Mouse (Mus musculus) mouse trophoblast stem cell (cell line): ENCODE measurements around the gene Hist1h2ad.
"Not testable (repeated sequence)": the region's sequence is repeated elsewhere in the genome, so short reads cannot be mapped to it uniquely, and the experiment has no call there.

ENCODE experiments used
- in situ Hi-C, 2 experiments: fragments of 300-500 bp; cut with MseI, MboI; formaldehyde crosslinking; loops; 2 replicates in 1 of 2; 3 replicates in 1 of 2; pipeline ENCODE4 v1.15.1; 2025

Gene Hist1h2ad

GRCm38 (mm10) chr13:23573898-23574524 lies at the start of gene Hist1h2ad, which contains the start of gene Hist1h2bf:
Gene Hist1h2ad, plus strand, starts transcription at chr13:23574381.
Gene Hist1h2bf, minus strand, starts transcription at chr13:23574196.
- in situ Hi-C loops: not testable (repeated sequence)

GRCm38 (mm10) chr13:23524654-23525053 lies 49.5 kb upstream of the Hist1h2ad start:
- in situ Hi-C loops: loop anchor here (10.0 to 25.0 kb wide), 2 partner anchors 1480 to 1487 kb away; partner anchors contain the start of genes Hist1h2ag (in 2 of the 2), Hist1h2bj (in 2 of the 2), Hist1h4i (in 2 of the 2) and Hist1h2ah (in 1 of the 2)

- in situ Hi-C loops: loop anchor here in 1 of 2 experiments (10.0 kb wide), 1 partner anchor 1481 kb away; the partner anchor contains the start of genes Hist1h2ag, Hist1h2bj and Hist1h4i
Observed at GRCm38 (mm10) chr13:23525901-23526300, 48.3 kb upstream of the Hist1h2ad start.

- in situ Hi-C loops: loop anchor here in 1 of 2 experiments (10.0 kb wide), 1 partner anchor 1482 kb away; the partner anchor contains the start of genes Hist1h2ag, Hist1h2bj and Hist1h4i
Observed at GRCm38 (mm10) chr13:23526312-23526711, 47.9 kb upstream of the Hist1h2ad start.

- in situ Hi-C loops: loop anchor here in 1 of 2 experiments (10.0 kb wide), 1 partner anchor 1484 kb away; the partner anchor contains the start of genes Hist1h2ag, Hist1h2bj and Hist1h4i
Observed at GRCm38 (mm10) chr13:23529005-23529404, 45.2 kb upstream of the Hist1h2ad start.

- in situ Hi-C loops: loop anchor here in 1 of 2 experiments (10.0 kb wide), 1 partner anchor 1485 kb away; the partner anchor contains the start of genes Hist1h2ag, Hist1h2bj and Hist1h4i
Observed at GRCm38 (mm10) chr13:23529480-23530165, 44.6 kb upstream of the Hist1h2ad start.

- in situ Hi-C loops: no loop called here
Observed at GRCm38 (mm10) chr13:23530181-23530900, 43.8 kb upstream of the Hist1h2ad start.

- in situ Hi-C loops: no loop called here
Observed at GRCm38 (mm10) chr13:23530901-23531875, 43.0 kb upstream of the Hist1h2ad start, which contains the start of gene Hist1h4h. Gene Hist1h4h, plus strand, starts transcription at chr13:23531050.

GRCm38 (mm10) chr13:23532262-23533075 lies 41.7 kb upstream of the Hist1h2ad start:
- in situ Hi-C loops: no loop called here

GRCm38 (mm10) chr13:23533560-23534367 lies 40.4 kb upstream of the Hist1h2ad start, which contains the start of gene Hist1h2af:
Gene Hist1h2af, plus strand, starts transcription at chr13:23533906.
- in situ Hi-C loops: not testable (repeated sequence)

- in situ Hi-C loops: no loop called here
Observed at GRCm38 (mm10) chr13:23534368-23535131, 39.6 kb upstream of the Hist1h2ad start.

GRCm38 (mm10) chr13:23535137-23536075 lies 38.8 kb upstream of the Hist1h2ad start, which contains the start of gene Hist1h3g:
Gene Hist1h3g, plus strand, starts transcription at chr13:23535422.
- in situ Hi-C loops: not testable (repeated sequence)

- in situ Hi-C loops: no loop called here
Observed at GRCm38 (mm10) chr13:23536076-23536822, 37.9 kb upstream of the Hist1h2ad start.

- in situ Hi-C loops: no loop called here
Observed at GRCm38 (mm10) chr13:23537006-23537710, 37.0 kb upstream of the Hist1h2ad start.

- in situ Hi-C loops: no loop called here
Observed at GRCm38 (mm10) chr13:23538249-23538648, 35.9 kb upstream of the Hist1h2ad start.
